Mouse (Mus musculus): ENCODE data around the gene Gpr153. TPM values are rescaled to one million over a fixed set of nuclear protein-coding genes. Genes with fewer than 3 reads are reported as not detected.
"Not testable (repeated sequence)": the region's sequence is repeated elsewhere in the genome, so short reads cannot be mapped to it uniquely, and the experiment has no call there.

Gene Gpr153
- polyA plus RNA-seq (2015; fragmentation: Nextera tagmentation; extraction: Ambion mirVana): 6.2 and 7.8 TPM in 2 replicates

GRCm38 (mm10) chr4:152273621-152274236 lies at the start of gene Gpr153:
Gene Gpr153 (plus strand): TSS chr4:152274232.
- Histone ChIP-seq H3K27ac (peak within 1 kb of the TSS; percentile 90), H3K27me3 (peaks cover 16% of the 10 kb centered on the region), H3K9ac (peak within 1 kb of the TSS; percentile 68), H3K4me1 (peaks cover 53% of the 10 kb centered on the region), H3K4me3 (replicated peaks) (peak within 1 kb of the TSS; percentile 71), H3K4me2 (peak within 1 kb of the TSS; percentile 99), H3K9me3 (replicated peaks) (no peaks in the 10 kb centered on the region), H3K36me3 (no peaks in the 10 kb centered on the region)
- WGBS: under 1% methylated on average over 48 of the region's 48 CpGs
- peak; percentile 79 for ATAC-seq (replicated peaks; ENCODE audit: low FRiP score)

- Histone ChIP-seq H3K9ac (no peak overlapping the region), H3K9me3 (replicated peaks) (no peaks in the 10 kb centered on the region), H3K36me3 (0 out of 2 replicates have a peak, but pooled peaks cover 4% of the 10 kb centered on the region), H3K27me3 (no peaks in the 10 kb centered on the region), H3K27ac (0 out of 2 replicates have a peak overlapping the region, but pooled peaks have one; percentile 41), H3K4me3 (replicated peaks) (no peak overlapping the region), H3K4me2 (no peak overlapping the region), H3K4me1 (peaks cover 72% of the 10 kb centered on the region)
- ATAC-seq (replicated peaks; ENCODE audit: low FRiP score): no peak
- WGBS: 81% methylated on average over 13 of the region's 13 CpGs
These were observed 47.0 kb upstream of the Gpr153 start for GRCm38 (mm10) chr4:152226901-152227486.

GRCm38 (mm10) chr4:152227749-152228527 lies 46.1 kb upstream of the Gpr153 start:
- Histone ChIP-seq H3K27ac (no peak overlapping the region), H3K4me2 (no peak overlapping the region), H3K36me3 (0 out of 2 replicates have a peak, but pooled peaks cover 4% of the 10 kb centered on the region), H3K4me3 (replicated peaks) (no peak overlapping the region), H3K27me3 (no peaks in the 10 kb centered on the region), H3K9ac (no peak overlapping the region), H3K4me1 (peaks cover 69% of the 10 kb centered on the region), H3K9me3 (replicated peaks) (no peaks in the 10 kb centered on the region)
- no peak for ATAC-seq (replicated peaks; ENCODE audit: low FRiP score)
- 70% methylated on average over 12 of the region's 12 CpGs for WGBS

- peaks cover 59% of the 10 kb centered on the region for H3K4me1 ChIP-seq
- not testable (repeated sequence) for H3K9me3 ChIP-seq (replicated peaks); ATAC-seq (replicated peaks; ENCODE audit: low FRiP score); H3K36me3 ChIP-seq; H3K27ac ChIP-seq; H3K9ac ChIP-seq; H3K4me3 ChIP-seq (replicated peaks); H3K4me2 ChIP-seq; H3K27me3 ChIP-seq
- 44% methylated on average over 4 of the region's 4 CpGs for WGBS
These were observed 43.7 kb upstream of the Gpr153 start for GRCm38 (mm10) chr4:152230331-152230730.

- WGBS: 48% methylated on average over 7 of the region's 7 CpGs
- H3K27me3 ChIP-seq: no peaks in the 10 kb centered on the region
- ATAC-seq (replicated peaks; ENCODE audit: low FRiP score): no peak
- no peaks in the 10 kb centered on the region for H3K9me3 ChIP-seq (replicated peaks)
- H3K9ac ChIP-seq: no peak overlapping the region
- H3K4me1 ChIP-seq: peaks cover 59% of the 10 kb centered on the region
- no peak overlapping the region for H3K4me3 ChIP-seq (replicated peaks)
- peaks cover 5% of the 10 kb centered on the region; the same call in 1 of the 2 replicates for H3K36me3 ChIP-seq
- 0 out of 2 replicates have a peak overlapping the region, but pooled peaks have one; percentile 41 for H3K27ac ChIP-seq
- H3K4me2 ChIP-seq: no peak overlapping the region
These were observed 42.7 kb upstream of the Gpr153 start for GRCm38 (mm10) chr4:152231326-152231725.

- Histone ChIP-seq H3K27ac (no peak overlapping the region), H3K4me1 (peaks cover 49% of the 10 kb centered on the region), H3K27me3 (no peaks in the 10 kb centered on the region), H3K4me2 (no peak overlapping the region), H3K36me3 (peaks cover 5% of the 10 kb centered on the region; the same call in 1 of the 2 replicates), H3K9ac (no peak overlapping the region), H3K9me3 (replicated peaks) (no peaks in the 10 kb centered on the region), H3K4me3 (replicated peaks) (no peak overlapping the region)
- no peak for ATAC-seq (replicated peaks; ENCODE audit: low FRiP score)
- WGBS: 80% methylated on average over 4 of the region's 4 CpGs
These were observed 41.6 kb upstream of the Gpr153 start for GRCm38 (mm10) chr4:152232411-152232903.

- Histone ChIP-seq H3K9ac (no peak overlapping the region), H3K36me3 (peaks cover 20% of the 10 kb centered on the region), H3K4me3 (replicated peaks) (no peak overlapping the region), H3K27me3 (no peaks in the 10 kb centered on the region), H3K4me1 (no peaks in the 10 kb centered on the region), H3K9me3 (replicated peaks) (no peaks in the 10 kb centered on the region), H3K4me2 (no peak overlapping the region), H3K27ac (no peak overlapping the region)
- no peak for ATAC-seq (replicated peaks; ENCODE audit: low FRiP score)
- WGBS: 72% methylated on average over 4 of the region's 4 CpGs
These were observed 34.1 kb upstream of the Gpr153 start for GRCm38 (mm10) chr4:152239974-152240373.

- H3K4me2 ChIP-seq: no peak overlapping the region
- peaks cover 12% of the 10 kb centered on the region; the same call in 1 of the 2 replicates for H3K36me3 ChIP-seq
- WGBS: 89% methylated on average over 9 of the region's 9 CpGs
- H3K9ac ChIP-seq: no peak overlapping the region
- no peaks in the 10 kb centered on the region for H3K27me3 ChIP-seq
- H3K4me3 ChIP-seq (replicated peaks): no peak overlapping the region
- H3K4me1 ChIP-seq: no peaks in the 10 kb centered on the region
- no peaks in the 10 kb centered on the region for H3K9me3 ChIP-seq (replicated peaks)
- ATAC-seq (replicated peaks; ENCODE audit: low FRiP score): no peak
- H3K27ac ChIP-seq: no peak overlapping the region
These were observed 30.7 kb upstream of the Gpr153 start for GRCm38 (mm10) chr4:152243241-152243891.

- Histone ChIP-seq H3K27me3 (no peaks in the 10 kb centered on the region), H3K4me3 (replicated peaks) (no peak overlapping the region), H3K9ac (no peak overlapping the region), H3K36me3 (peaks cover 12% of the 10 kb centered on the region; the same call in 1 of the 2 replicates), H3K4me2 (no peak overlapping the region), H3K4me1 (no peaks in the 10 kb centered on the region), H3K27ac (no peak overlapping the region), H3K9me3 (replicated peaks) (no peaks in the 10 kb centered on the region)
- no peak for ATAC-seq (replicated peaks; ENCODE audit: low FRiP score)
- WGBS: 91% methylated on average over 8 of the region's 8 CpGs
These were observed 30.1 kb upstream of the Gpr153 start for GRCm38 (mm10) chr4:152243969-152244368.

GRCm38 (mm10) chr4:152244545-152245522 lies 29.2 kb upstream of the Gpr153 start:
- Histone ChIP-seq H3K36me3 (peaks cover 4% of the 10 kb centered on the region; the same call in 1 of the 2 replicates), H3K9ac (no peak overlapping the region), H3K27me3 (no peaks in the 10 kb centered on the region), H3K9me3 (replicated peaks) (no peaks in the 10 kb centered on the region), H3K27ac (no peak overlapping the region), H3K4me1 (no peaks in the 10 kb centered on the region), H3K4me2 (no peak overlapping the region), H3K4me3 (replicated peaks) (no peak overlapping the region)
- 68% methylated on average over 11 of the region's 11 CpGs for WGBS
- ATAC-seq (replicated peaks; ENCODE audit: low FRiP score): 0 out of 2 replicates have a peak, but pooled peaks have one; percentile 35

- H3K27ac ChIP-seq: no peak overlapping the region
- H3K9me3 ChIP-seq (replicated peaks): no peaks in the 10 kb centered on the region
- no peak for ATAC-seq (replicated peaks; ENCODE audit: low FRiP score)
- 0 out of 2 replicates have a peak, but pooled peaks cover 4% of the 10 kb centered on the region for H3K36me3 ChIP-seq
- H3K27me3 ChIP-seq: no peaks in the 10 kb centered on the region
- H3K9ac ChIP-seq: no peak overlapping the region
- H3K4me3 ChIP-seq (replicated peaks): no peak overlapping the region
- H3K4me1 ChIP-seq: no peaks in the 10 kb centered on the region
- H3K4me2 ChIP-seq: no peak overlapping the region
- WGBS: 77% methylated on average over 6 of the region's 6 CpGs
These were observed 28.0 kb upstream of the Gpr153 start for GRCm38 (mm10) chr4:152246011-152246410.
